Mouse (Mus musculus): ENCODE results near the gene Pex26.

DNA sequence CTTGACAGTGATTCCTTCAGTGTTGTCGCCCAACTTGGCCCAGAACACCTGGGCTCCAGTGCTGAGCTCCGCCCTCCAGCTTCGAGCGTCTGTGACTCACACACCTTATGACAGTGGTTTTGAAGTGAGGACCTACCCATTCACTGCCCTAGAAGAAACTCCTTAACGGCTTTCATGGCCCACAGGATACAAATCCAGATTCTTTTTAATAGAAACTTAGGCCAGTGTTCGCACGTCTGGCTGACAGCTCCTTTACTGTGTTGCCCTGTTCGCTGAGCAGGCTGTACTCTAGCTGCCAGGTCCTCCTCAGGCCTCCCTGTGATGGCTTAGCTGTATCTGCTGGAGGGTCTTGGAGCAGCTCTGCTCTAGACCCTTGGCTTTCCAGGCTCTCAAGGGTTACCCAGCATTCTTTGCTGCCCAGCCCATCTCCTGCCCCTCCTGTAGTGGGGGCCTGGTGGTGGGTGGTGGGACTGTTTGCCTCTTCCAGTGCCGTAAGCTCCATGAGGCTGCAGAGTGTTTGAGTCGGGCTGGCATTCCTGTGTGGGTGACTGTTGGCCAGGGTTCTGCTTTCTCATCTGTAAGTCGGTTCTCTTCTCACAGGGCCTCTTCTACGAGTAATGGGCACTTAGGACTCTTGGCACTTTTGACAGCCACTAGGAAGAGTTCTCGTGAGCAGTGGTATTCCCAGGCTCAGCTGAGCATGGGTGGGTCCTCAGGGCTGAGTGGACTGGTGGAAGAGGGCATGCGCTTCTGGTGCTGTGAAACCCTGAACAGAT, 11.7 kb downstream of the Pex26 start:
- TF ChIP-seq POLR2A (IDR thresholded peaks at IDR 0.05; ENCODE audit: extremely low read depth, insufficient read depth, low read length) (no peak), CTCF (IDR thresholded peaks at IDR 0.05; ENCODE audit: low read depth, low read length) (no peak)

Measured in liver, adult 2 months (tissue).